Comparison of ENCODE assay signal across 13 mouse cellular contexts in genomic region chr9:61168931-61169330, GRCm38 (mm10).
A peak's percentile ranks its signal among the peaks of the same experiment; 100 is the strongest.
DNase-seq lines count a peak whose midpoint lies in the region; ATAC-seq and TF ChIP-seq lines count a peak whose summit lies in the region.
"Had no signal": no experiment of that assay in that cellular context is flagged by ENCODE, and none has a peak within 500 bp of the region (broad histone marks: within the 10 kb centered on the region; RNA-seq: fewer than 3 reads in every experiment).

No protein-coding gene starts in this region.

- peak overlapping the region; percentile 36; the same call in 1 of the 2 replicates for H3K27ac ChIP-seq in layer of hippocampus, adult 2 months
- H3K27ac ChIP-seq in stomach, embryonic 16.5 days (ENCODE audit: low read length): peak overlapping the region; percentile 25
- no peak overlapping the region for H3K27ac ChIP-seq in stomach, postnatal 0 days (replicated peaks)
- H3K27ac ChIP-seq: heart, embryonic 13.5 days; hindbrain, embryonic 14.5 days; liver, embryonic 15.5 days; macrophage had no signal

- H3K4me2 ChIP-seq in stomach, embryonic 16.5 days (ENCODE audit: low read depth, low read length): no peak overlapping the region
- H3K4me2 ChIP-seq in stomach, postnatal 0 days (replicated peaks; ENCODE audit: low read depth): no peak overlapping the region
- H3K4me2 ChIP-seq: heart, embryonic 13.5 days; hindbrain, embryonic 14.5 days; liver, embryonic 15.5 days had no signal

- 88% methylated on average over 7 of the region's 7 CpGs for WGBS in stomach, embryonic 16.5 days
- WGBS in stomach, postnatal 0 days: 81% methylated on average over 7 of the region's 7 CpGs

- no peak for ATAC-seq in stomach, embryonic 16.5 days (ENCODE audit: insufficient read depth, low FRiP score)
- ATAC-seq in stomach, postnatal 0 days (ENCODE audit: low FRiP score, low TSS enrichment): no peak

- TF ChIP-seq CTCF in layer of hippocampus, adult 2 months (conservative IDR thresholded peaks at IDR 0.05): no peak
- no peak for TF ChIP-seq CTCF in stomach, postnatal 0 days (IDR thresholded peaks at IDR 0.05; ENCODE audit: low read depth)

- TF ChIP-seq EP300 in stomach, postnatal 0 days (optimal IDR thresholded peaks at IDR 0.05): no peak

- H3K36me3 ChIP-seq in stomach, embryonic 16.5 days (ENCODE audit: control insufficient read depth, insufficient read depth, low read length): no peaks in the 10 kb centered on the region
- no peaks in the 10 kb centered on the region for H3K36me3 ChIP-seq in stomach, postnatal 0 days (ENCODE audit: control insufficient read depth, insufficient read depth, low read length)
- H3K36me3 ChIP-seq: heart, embryonic 13.5 days; liver, embryonic 15.5 days had no signal

- no peak overlapping the region for H3K9ac ChIP-seq in stomach, embryonic 16.5 days (ENCODE audit: low read length)
- H3K9ac ChIP-seq in stomach, postnatal 0 days (ENCODE audit: low read length): no peak overlapping the region
- H3K9ac ChIP-seq: heart, embryonic 13.5 days; hindbrain, embryonic 14.5 days; liver, embryonic 15.5 days had no signal

- H3K4me1 ChIP-seq in stomach, embryonic 16.5 days (ENCODE audit: control insufficient read depth, insufficient read depth, low read length): peaks cover 48% of the 10 kb centered on the region
- H3K4me1 ChIP-seq in stomach, postnatal 0 days (replicated peaks; ENCODE audit: control insufficient read depth, insufficient read depth): peaks cover 4% of the 10 kb centered on the region; the same call in 1 of the 2 replicates
- H3K4me1 ChIP-seq: liver, embryonic 15.5 days had no signal

- H3K4me3 ChIP-seq in layer of hippocampus, adult 2 months: no peak overlapping the region
- H3K4me3 ChIP-seq in stomach, embryonic 16.5 days (replicated peaks; ENCODE audit: low read length): no peak overlapping the region
- H3K4me3 ChIP-seq in stomach, postnatal 0 days (ENCODE audit: low read depth, low read length): no peak overlapping the region
- H3K4me3 ChIP-seq: heart, embryonic 13.5 days; liver, embryonic 15.5 days had no signal

- no peak for DNase-seq in layer of hippocampus, adult 2 months (ENCODE audit: low spot score in 2 of 2)
- DNase-seq in layer of hippocampus, adult 9-10 months (ENCODE audit: low spot score): no peak
- DNase-seq in stomach, postnatal 0 days (ENCODE audit: low spot score): no peak
- peak; percentile 65 to 70 for DNase-seq in spleen, postnatal 36 days (ENCODE audit: low spot score in 2 of 2)
- DNase-seq in cerebellum, adult 11-12 months: no peak
- no peak for DNase-seq in kidney, postnatal 10 days
- no peak for DNase-seq in layer of hippocampus, postnatal 36 days
- DNase-seq: cerebellum, adult 2 months had no signal

- H3K9me3 ChIP-seq in stomach, embryonic 16.5 days (replicated peaks; ENCODE audit: control insufficient read depth, low read length): no peaks in the 10 kb centered on the region
- no peaks in the 10 kb centered on the region for H3K9me3 ChIP-seq in stomach, postnatal 0 days (ENCODE audit: control insufficient read depth, low read length)
- H3K9me3 ChIP-seq: heart, embryonic 13.5 days; liver, embryonic 15.5 days had no signal

- no peaks in the 10 kb centered on the region; the same call in 1 of the 2 replicates for H3K27me3 ChIP-seq in stomach, embryonic 16.5 days (ENCODE audit: control insufficient read depth, insufficient read depth, low read length)
- no peaks in the 10 kb centered on the region for H3K27me3 ChIP-seq in stomach, postnatal 0 days (ENCODE audit: control insufficient read depth, insufficient read depth, low read length)
- H3K27me3 ChIP-seq: liver, embryonic 15.5 days had no signal

Comparison
In these comparisons a context has a peak if more than half of its experiments do, and no peak if none do; other contexts are left out.
1. DNase-seq: peak in spleen, postnatal 36 days (2 of 2); none in layer of hippocampus, adult 2 months (0 of 2), layer of hippocampus, adult 9-10 months (single experiment), stomach, postnatal 0 days (single experiment), cerebellum, adult 11-12 months (single experiment), kidney, postnatal 10 days (single experiment) and layer of hippocampus, postnatal 36 days (0 of 2).